Mouse (Mus musculus) gastrocnemius, postnatal 36 days (tissue): ENCODE data around the gene Mrpl55. TPM values are rescaled to one million over a fixed set of nuclear protein-coding genes. Genes with fewer than 3 reads are reported as not detected.

ENCODE experiments used
- DNase-seq, 2 experiments: peaks; one replicate each; pipeline ENCODE4 v3.0.0; 2022
- intact Hi-C: fragments of 180-260 bp; cut with DNase I; formaldehyde crosslinking; loops from one replicate; pipeline ENCODE4 v1.15.1; 2025
- total RNA-seq, 2 experiments: library from RNA; stranded (reverse); gene quantifications; 2 replicates each; pipeline ENCODE4 v1.2.3; 2021

The Mrpl55 gene
- total RNA-seq, 2 experiments from 2014 or later, result 47.5 to 49.6 TPM

DNA sequence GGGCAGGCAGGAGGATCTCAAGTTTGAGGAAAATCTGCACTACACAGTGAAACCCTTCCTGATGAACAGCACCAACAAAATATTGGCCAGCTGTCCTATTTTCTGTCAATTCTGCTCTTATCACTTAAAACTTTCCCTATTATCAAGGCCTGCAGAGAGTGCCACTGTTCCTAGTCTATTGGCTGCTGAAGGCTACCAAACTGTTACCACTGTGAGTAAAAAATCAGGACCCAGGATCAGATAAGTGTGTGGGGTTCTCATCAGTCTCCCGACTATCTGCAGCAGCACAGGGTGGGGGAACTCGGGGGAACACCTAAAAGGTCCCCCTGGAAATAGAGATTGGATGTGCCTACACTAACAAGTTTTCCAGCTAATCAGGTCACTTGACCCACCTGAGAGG, 22.9 kb downstream of the Mrpl55 start:
- intact Hi-C loops, result no loop called here
- no peak for DNase-seq

DNA sequence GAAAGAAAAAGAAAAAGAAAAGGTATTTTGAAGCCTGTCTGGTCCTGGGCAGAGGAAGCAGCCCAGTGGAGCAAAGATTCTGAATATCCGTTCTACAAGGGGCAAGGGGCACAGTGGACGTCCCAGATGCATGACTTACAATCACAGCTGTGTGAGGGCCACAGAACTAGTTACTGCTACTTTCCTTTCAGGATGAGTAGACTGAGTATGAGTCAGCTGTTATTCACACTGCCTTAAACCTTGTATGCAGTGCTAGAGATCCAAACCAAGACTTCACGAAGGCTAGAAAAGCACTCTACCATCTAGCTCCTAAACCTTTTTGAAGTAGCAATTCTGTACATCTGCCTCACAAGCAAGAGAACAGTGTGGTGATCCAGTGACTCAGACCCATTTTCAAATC, 24.0 kb downstream of the Mrpl55 start:
- intact Hi-C loops, result no loop called here
- DNase-seq, result no peak

DNA sequence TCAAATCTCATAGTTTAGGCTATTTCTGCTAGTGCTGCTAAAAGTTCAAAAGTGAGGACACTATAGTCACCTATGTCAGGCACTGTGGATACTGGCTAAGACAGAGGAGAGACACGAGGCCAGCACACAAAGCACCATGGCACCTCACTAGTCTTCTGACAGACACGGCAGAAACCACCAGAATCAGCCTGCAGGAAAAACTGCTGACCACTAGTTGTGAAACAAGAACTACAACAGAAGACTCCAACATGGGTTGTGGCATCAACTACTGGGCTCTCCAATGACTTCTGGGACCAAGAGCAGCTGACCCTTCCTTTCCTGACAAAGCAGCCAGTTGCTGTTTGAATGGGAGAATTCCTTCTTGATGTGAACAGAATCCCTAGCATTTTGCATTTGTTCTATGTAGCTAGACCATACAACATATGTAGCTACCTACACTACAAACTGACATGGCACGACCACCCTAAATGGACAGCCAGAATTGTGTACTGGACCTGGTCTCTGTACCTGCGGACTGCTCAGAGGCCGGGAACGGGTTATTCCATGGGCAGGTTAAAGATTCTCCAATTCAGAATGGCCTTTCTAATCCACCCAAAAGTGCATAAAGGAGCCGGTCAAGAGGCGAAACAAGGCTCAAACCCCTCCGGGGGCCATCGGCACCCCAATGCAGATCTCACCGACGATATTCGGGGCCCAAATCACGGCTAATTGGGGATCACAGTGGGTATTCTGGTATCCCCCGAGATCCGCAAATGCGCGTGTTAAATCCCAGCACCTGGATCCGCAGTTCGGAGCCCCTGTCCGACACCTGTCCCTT, 24.7 kb downstream of the Mrpl55 start:
- intact Hi-C loops, result no loop called here
- no peak for DNase-seq

DNA sequence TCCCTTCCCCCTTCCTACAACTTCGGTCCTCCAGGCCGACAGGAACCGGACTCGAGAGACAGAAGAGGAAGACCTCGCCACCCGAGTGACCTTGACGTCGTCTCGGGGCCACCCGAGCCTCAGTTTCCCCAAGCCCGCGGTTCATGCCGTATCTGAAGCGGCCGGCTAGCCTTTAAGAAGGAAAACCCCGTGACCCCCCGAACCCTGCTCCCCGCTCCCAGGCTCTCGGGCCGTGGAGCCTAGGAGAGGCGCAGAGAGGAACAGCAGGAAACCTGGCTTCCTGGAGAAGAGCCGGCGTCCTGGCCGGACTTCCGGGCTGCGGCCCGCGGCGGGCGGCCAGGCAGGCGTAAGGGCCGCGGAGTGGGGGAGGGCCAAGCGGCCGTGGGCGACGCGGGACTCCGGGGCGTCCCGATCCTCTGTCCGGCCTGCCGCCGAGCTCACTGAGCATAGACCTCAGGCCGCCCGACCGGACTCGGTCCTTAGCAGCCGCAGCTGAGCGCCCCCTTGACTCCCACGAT, 25.4 kb downstream of the Mrpl55 start:
- intact Hi-C loops, result no loop called here
- DNase-seq, result no peak

DNA sequence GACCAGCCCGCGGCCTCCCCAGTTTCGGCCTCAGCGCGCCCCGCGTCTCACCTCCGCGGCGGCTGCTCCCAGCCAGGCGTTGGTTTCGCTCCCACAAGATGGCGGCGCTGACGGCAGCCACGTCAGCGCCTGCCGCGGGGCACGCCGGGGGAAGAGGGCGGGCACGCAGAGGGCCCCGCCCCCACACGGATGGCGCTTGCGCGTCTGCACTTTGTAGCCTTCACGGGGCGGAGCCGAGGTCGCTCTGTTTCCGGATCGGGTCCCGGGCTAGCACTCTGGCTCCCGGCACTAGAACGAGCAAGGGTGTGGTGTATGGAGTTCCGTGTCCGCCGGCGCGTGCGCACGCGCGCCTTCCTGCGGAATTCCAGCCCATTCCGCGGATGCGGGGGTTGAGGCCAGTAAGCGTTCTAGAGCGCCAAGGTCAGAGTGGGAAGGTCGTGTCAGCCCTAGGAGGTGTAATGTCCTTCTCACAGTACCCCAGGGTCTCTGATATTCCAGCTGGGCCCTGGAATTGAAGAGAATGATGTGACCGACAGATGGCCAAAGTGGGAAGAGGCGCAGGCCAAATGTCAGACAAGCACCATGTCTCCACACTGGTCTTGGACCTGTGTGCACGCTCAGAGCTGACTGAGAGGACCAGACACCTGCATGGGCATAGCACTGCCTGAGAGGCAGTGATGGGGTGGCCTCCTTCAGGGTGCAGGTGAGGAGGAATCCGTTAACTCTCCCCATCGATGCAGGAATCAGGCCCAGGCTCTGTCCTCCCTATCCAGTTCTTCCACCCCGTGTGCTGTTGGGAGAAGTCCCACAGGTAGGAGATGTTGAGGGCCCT, 26.1 kb downstream of the Mrpl55 start, which contains the start of gene Arf1:
TSS of gene Arf1 (minus strand) at position 149 of the 832 bp plus-strand sequence.
- intact Hi-C loops, result no loop called here
- DNase-seq, result peak; percentile 94 to 96

DNA sequence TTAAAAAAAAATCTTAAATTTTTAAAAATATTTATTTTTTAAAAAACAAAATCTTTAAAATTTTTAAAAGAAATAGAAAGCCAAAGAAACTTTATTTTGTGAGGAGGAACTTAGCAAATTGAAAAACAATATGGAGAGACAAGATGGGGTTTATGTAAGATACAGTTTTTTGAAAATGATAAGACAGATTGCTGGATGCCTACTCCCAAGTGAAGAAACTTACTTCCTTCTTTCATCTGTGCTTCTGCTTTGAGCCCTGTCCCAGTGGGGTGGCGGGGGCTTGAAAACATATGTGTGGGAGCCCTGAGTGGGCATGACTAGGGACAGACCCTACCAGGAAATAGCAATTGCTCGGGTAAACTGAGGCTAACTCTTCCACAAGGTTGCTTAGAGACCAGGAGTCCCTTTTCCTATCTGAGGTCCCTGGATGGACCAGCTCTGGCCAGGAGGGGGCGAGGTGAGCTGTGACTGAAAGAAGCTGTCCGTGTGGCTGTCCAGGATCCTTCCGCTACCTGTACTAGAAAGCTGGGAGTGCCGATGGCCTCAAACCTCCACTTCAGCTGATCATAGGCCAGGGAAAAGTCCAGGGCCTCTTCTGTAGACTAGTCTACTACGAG, 28.0 kb downstream of the Mrpl55 start:
- intact Hi-C loops, result no loop called here
- peak in 1 of 2 experiments; percentile 42 for DNase-seq

DNA sequence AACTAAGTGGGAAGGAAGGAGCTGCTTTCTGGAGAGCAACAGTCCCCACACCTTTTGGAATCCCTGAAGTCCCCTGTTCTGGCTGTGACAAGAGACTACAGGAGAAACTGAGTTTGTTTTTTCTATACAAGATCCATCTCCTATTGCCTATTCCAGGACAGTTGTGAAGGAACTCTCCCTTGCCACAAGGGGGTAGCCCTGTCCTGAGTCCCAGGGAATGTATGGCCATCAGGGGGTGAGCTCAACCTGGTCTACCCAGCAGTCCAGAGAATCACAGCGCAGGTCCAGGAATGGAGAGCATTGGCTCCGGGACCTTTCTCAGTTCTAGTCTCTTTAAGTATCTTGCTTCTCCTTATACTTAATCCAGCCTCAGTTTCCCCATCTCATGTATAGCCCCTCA, 30.5 kb downstream of the Mrpl55 start:
- DNase-seq, result no peak
- intact Hi-C loops, result no loop called here

DNA sequence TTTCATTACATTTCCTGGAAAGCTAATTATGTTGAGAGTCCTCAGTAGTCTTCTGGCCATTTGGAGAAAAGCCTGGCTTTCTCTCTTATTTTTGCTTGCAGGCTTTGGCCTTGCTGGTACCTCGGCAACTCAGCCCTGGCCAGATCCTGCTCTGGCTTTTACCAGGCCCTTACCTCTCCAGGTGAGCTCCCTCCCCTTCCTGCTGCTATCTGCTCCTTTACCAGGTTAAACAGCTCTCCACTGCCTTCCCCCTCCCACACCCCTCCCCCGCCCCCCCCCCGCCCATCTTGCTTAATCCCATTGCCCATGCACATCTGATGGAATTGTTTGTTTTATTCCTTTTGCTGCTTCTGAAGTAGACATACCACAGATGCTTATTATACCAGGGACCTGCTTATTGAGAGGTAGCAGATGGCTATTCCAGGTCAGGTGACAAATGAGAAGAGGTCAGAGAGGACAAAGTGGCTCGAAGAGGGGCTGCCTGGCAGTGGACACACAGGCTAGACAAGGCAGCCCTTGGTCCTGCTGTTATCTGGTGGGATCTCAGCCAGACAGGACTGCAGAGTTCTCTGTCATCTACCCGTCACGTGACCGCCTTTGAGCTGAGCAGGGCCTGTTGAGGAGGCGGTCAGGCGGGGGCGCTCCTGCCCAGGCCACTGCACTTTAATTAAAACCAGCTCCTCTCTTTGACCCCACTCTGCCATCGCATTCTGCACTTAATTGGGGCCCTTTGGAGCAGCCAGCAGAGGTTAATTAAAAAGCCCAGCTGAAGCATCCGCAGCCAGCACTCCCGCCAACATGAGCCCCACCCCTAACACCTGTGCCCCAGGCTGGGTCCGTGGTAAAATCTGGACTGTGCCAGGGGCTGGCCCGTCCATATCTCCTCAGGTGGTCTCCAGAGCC, 36.5 kb downstream of the Mrpl55 start:
- intact Hi-C loops, result loop anchor here (2.0 kb wide), 1 partner anchor 60 kb away; no protein-coding TSS in a partner anchor
- DNase-seq, result peak in 1 of 2 experiments; percentile 25

DNA sequence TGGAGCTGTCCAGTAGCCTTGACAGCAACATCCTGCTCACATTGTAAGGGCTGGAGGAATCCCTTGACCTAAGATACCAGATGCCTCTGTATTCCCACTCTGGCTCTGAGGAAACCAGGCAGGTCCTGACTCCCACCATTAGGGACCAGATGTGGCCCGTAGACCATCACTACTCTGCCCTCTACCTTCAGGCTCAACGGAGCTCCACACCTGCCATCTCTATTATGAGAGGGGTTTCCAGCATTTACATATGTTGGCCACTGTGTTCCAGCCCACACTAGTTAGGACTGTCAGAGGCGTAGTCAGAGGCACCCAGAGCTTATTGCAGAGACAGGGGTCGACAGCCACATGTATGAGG, 37.1 kb downstream of the Mrpl55 start:
- intact Hi-C loops, result loop anchor here (2.0 kb wide), 1 partner anchor 59 kb away; no protein-coding TSS in a partner anchor
- no peak for DNase-seq

DNA sequence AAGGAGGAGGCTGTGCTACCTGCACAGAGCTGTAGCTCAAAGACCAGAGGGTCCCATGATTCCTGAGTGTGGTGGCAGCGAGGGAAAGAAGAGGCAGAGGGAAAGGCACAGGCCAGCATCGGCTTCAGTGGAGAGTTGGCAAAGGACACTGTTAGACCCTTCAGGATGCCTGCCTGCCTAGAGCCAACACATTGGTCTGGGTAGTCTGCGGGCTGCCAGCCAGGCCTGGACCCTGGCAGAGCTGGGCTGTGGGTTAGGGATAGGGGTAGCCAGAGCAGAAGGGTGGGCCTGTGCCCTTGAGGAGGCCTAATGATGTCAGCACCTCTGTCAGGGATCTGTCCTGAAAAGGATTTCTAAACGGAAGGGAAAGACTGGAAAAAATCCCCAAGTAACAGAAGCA, 37.5 kb downstream of the Mrpl55 start:
- intact Hi-C loops, result loop anchor here (2.0 to 5.0 kb wide), 3 partner anchors 53 to 243 kb away; no protein-coding TSS in a partner anchor
- no peak for DNase-seq

DNA sequence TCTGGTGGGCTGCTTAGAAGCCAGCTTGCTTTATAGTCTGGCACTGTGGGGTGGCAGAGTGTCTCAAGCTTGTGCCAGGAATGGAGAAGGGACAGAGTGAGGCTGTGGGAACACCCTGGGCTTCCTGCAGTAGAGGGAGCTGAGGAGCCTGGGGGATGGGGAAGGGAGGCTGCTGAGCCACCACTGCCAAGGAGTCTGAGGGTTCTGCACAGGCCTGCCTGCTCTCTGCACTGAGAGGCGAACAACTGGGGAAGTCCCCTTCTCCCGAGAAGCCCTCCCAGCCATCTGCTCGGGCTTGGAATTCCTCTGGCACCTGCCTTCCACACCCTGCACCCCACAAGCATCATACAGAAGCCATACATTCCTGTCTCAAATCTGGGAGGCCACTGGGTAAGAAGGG, 39.6 kb downstream of the Mrpl55 start:
- no peak for DNase-seq
- intact Hi-C loops, result loop anchor here (2.0 to 5.0 kb wide), 2 partner anchors 51 to 240 kb away; no protein-coding TSS in a partner anchor

DNA sequence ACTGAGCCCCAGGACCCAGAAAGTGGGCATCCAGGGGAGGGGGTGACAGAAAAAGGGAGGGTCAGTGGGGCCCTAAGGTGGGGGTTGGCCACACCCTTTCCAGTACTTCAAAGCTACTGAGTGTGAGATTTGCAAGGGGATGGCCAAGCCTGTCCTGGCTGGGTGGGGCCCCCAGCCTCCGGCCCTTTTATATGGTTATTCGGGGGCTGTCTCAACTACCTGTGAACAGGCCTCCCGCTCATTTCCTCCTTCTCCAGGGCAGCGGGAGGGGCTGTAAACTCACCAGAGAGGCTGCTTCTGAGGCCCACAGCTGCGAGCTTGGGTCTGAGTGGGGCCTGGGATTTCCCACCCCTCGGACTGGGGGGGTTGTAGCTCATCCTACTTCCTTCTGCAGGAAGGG, 41.6 kb downstream of the Mrpl55 start:
- intact Hi-C loops, result loop anchor here (5.0 kb wide), 1 partner anchor 238 kb away; no protein-coding TSS in a partner anchor

DNA sequence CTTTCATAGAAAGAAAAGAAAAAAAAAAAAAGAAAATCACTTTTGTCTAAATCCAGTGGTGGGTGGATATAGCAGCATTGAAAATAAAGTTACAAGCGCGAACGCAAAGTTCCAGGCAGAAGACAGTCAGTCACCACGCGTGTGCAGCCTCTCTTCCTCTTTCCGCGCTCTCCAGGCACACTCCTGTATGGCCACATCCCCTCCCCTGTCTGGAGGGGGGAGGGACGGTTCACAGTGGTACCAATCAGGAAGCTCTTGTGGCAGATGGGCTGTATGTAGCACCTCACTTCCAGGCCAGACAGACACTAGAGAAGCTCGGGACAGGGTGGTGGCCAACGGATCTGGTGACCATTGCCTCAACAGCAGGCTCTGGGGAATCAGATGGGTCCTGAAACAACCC, 45.8 kb downstream of the Mrpl55 start:
- intact Hi-C loops, result no loop called here
- no peak for DNase-seq

More for the DNA sequence above, 41.6 kb downstream of the Mrpl55 start:
- DNase-seq, result no peak

Other genes starting within 250 kb of the Mrpl55 start
- gene Hist3h2a, start 247.8 kb upstream of the Mrpl55 start, total RNA-seq, result 10 to 100 TPM in 1 of 2 experiments, 1 to 10 TPM in 1; 9.5 to 10.5 TPM
- gene Trim17, start 247.8 kb upstream of the Mrpl55 start, total RNA-seq, result under 1 TPM; 0.13 to 0.17 TPM
- 1 to 10 TPM; 5.6 to 7.4 TPM for gene Trim11, start 224.4 kb upstream of the Mrpl55 start, total RNA-seq
- 1,000 to 10,000 TPM; 1,369 to 1,614 TPM for gene Obscn, start 66.1 kb upstream of the Mrpl55 start, total RNA-seq
- gene Iba57, start 38.7 kb upstream of the Mrpl55 start, total RNA-seq, result 10 to 100 TPM in 1 of 2 experiments, 1 to 10 TPM in 1; 7.4 to 10.4 TPM
- under 1 TPM; 0.23 to 0.42 TPM for gene Gjc2, start 19.3 kb upstream of the Mrpl55 start, total RNA-seq
- gene Guk1, start 10.3 kb upstream of the Mrpl55 start, total RNA-seq, result 10 to 100 TPM; 21.2 to 24.7 TPM
- gene 2310033P09Rik, start 5.8 kb downstream of the Mrpl55 start, total RNA-seq, result 1 to 10 TPM; 2.7 to 3.5 TPM
- 100 to 1,000 TPM; 192 to 206 TPM for gene Arf1, start 25.8 kb downstream of the Mrpl55 start, total RNA-seq
- gene Wnt3a, start 88.3 kb downstream of the Mrpl55 start, total RNA-seq, result not detected
- 1 to 10 TPM; 8.4 to 9.5 TPM for gene Wnt9a, start 104.4 kb downstream of the Mrpl55 start, total RNA-seq
- gene Prss38, start 173.2 kb downstream of the Mrpl55 start, total RNA-seq, result not detected
- gene Jmjd4, start 247.6 kb downstream of the Mrpl55 start, total RNA-seq, result 1 to 10 TPM; 6.9 to 8.2 TPM
- gene Snap47, start 248.7 kb downstream of the Mrpl55 start, total RNA-seq, result 10 to 100 TPM; 19.5 to 20.5 TPM